16 mouse cellular contexts compared by ENCODE assay signal in the genomic region with DNA sequence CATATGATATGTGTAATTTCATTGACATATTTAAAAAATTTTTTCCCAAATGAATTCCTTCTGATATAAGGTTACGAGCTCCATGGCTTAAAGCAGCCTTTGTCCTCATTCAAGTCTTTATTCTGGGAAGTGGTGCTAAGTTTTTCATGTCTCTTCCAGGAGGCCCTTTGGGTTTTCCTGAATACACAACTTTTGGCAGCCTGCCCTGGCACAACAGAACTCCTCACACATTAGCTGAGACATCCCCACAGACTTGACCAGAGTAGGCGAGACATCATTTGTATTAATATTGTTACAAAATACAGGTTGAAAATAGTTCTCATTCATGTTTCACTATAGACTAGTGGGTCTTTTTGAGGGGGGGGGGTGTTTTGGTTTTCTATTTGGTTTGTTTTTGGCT.
A peak's percentile ranks its signal among the peaks of the same experiment; 100 is the strongest.
DNase-seq lines count a peak whose midpoint lies in the region; ATAC-seq lines count a peak whose summit lies in the region.
"Had no signal": no experiment of that assay in that cellular context is flagged by ENCODE, and none has a peak within 500 bp of the region (broad histone marks: within the 10 kb centered on the region; RNA-seq: fewer than 3 reads in every experiment).

No protein-coding gene starts in this region.

- H3K4me2 ChIP-seq in embryonic facial prominence, embryonic 14.5 days (ENCODE audit: low read depth, low read length) = no peak overlapping the region
- H3K4me2 ChIP-seq: forebrain, embryonic 15.5 days; intestine, embryonic 15.5 days; midbrain, embryonic 13.5 days had no signal

- no peaks in the 10 kb centered on the region for H3K9me3 ChIP-seq in embryonic facial prominence, embryonic 14.5 days (ENCODE audit: control insufficient read depth, low read length)
- H3K9me3 ChIP-seq in embryonic facial prominence, embryonic 10.5 days = no peaks in the 10 kb centered on the region
- H3K9me3 ChIP-seq: forebrain, embryonic 15.5 days; hindbrain, embryonic 10.5 days; intestine, embryonic 15.5 days; midbrain, embryonic 13.5 days had no signal

- 0 out of 2 replicates have a peak, but pooled peaks cover 3% of the 10 kb centered on the region for H3K27me3 ChIP-seq in embryonic facial prominence, embryonic 14.5 days (replicated peaks; ENCODE audit: control insufficient read depth, insufficient read depth, low read length)
- 0 out of 2 replicates have a peak, but pooled peaks cover 3% of the 10 kb centered on the region for H3K27me3 ChIP-seq in embryonic facial prominence, embryonic 10.5 days (replicated peaks; ENCODE audit: low read depth, poor library complexity, severe bottlenecking)
- H3K27me3 ChIP-seq: forebrain, embryonic 15.5 days; intestine, embryonic 15.5 days; midbrain, embryonic 13.5 days had no signal

- H3K36me3 ChIP-seq in embryonic facial prominence, embryonic 14.5 days (ENCODE audit: control insufficient read depth, insufficient read depth, low read length) = no peaks in the 10 kb centered on the region
- H3K36me3 ChIP-seq in embryonic facial prominence, embryonic 10.5 days (replicated peaks) = no peaks in the 10 kb centered on the region
- H3K36me3 ChIP-seq: forebrain, embryonic 15.5 days; hindbrain, embryonic 10.5 days; intestine, embryonic 15.5 days; midbrain, embryonic 13.5 days had no signal

- H3K27ac ChIP-seq in embryonic facial prominence, embryonic 14.5 days (replicated peaks; ENCODE audit: low read depth, low read length) = no peak overlapping the region
- no peak overlapping the region for H3K27ac ChIP-seq in embryonic facial prominence, embryonic 10.5 days (replicated peaks)
- H3K27ac ChIP-seq: forebrain, embryonic 15.5 days; hindbrain, embryonic 10.5 days; intestine, embryonic 15.5 days; midbrain, embryonic 13.5 days had no signal

- no peak overlapping the region for H3K9ac ChIP-seq in embryonic facial prominence, embryonic 14.5 days (ENCODE audit: low read depth, low read length)
- H3K9ac ChIP-seq: forebrain, embryonic 15.5 days; intestine, embryonic 15.5 days; liver, postnatal 0 days; midbrain, embryonic 13.5 days had no signal

- peak; percentile 41 for DNase-seq in embryonic facial prominence, embryonic 14.5 days (ENCODE audit: low spot score)
- DNase-seq in embryonic facial prominence, embryonic 10.5 days (ENCODE audit: low spot score) = no peak
- DNase-seq in lung, postnatal 36 days = peak; percentile 2
- DNase-seq in lung, postnatal 10 days = no peak
- DNase-seq in gastrocnemius, postnatal 25 days = peak; percentile 33
- no peak for DNase-seq in urinary bladder, postnatal 4 days (ENCODE audit: low spot score in 2 of 2)
- no peak for DNase-seq in cerebellum, adult 9-10 months
- DNase-seq: cerebellum, adult 18-20 months; layer of hippocampus, adult 9-11 months; liver, postnatal 0 days; thymus, postnatal 4 days had no signal

- no peak for ATAC-seq in embryonic facial prominence, embryonic 14.5 days (ENCODE audit: low read depth)
- ATAC-seq: forebrain, embryonic 15.5 days; intestine, embryonic 15.5 days; liver, postnatal 0 days; midbrain, embryonic 13.5 days had no signal

- peaks cover 11% of the 10 kb centered on the region for H3K4me1 ChIP-seq in embryonic facial prominence, embryonic 14.5 days (ENCODE audit: control insufficient read depth, insufficient read depth, low read length)
- 0 out of 2 replicates have a peak, but pooled peaks cover 2% of the 10 kb centered on the region for H3K4me1 ChIP-seq in embryonic facial prominence, embryonic 10.5 days
- H3K4me1 ChIP-seq: forebrain, embryonic 15.5 days; hindbrain, embryonic 10.5 days; intestine, embryonic 15.5 days; midbrain, embryonic 13.5 days had no signal

- no peak overlapping the region for H3K4me3 ChIP-seq in embryonic facial prominence, embryonic 14.5 days (ENCODE audit: low read depth, low read length)
- no peak overlapping the region for H3K4me3 ChIP-seq in embryonic facial prominence, embryonic 10.5 days
- H3K4me3 ChIP-seq: forebrain, embryonic 15.5 days; hindbrain, embryonic 10.5 days; intestine, embryonic 15.5 days; midbrain, embryonic 13.5 days; myocyte had no signal

- 64% methylated on average over 2 of the region's 2 CpGs for WGBS in embryonic facial prominence, embryonic 14.5 days
- 91% methylated on average over 2 of the region's 2 CpGs for WGBS in embryonic facial prominence, embryonic 10.5 days

Comparison
In these comparisons a context has a peak if more than half of its experiments do, and no peak if none do; other contexts are left out.
1. DNase-seq: peak in embryonic facial prominence, embryonic 14.5 days (single experiment), lung, postnatal 36 days (single experiment) and gastrocnemius, postnatal 25 days (single experiment); none in embryonic facial prominence, embryonic 10.5 days (single experiment), lung, postnatal 10 days (single experiment), urinary bladder, postnatal 4 days (0 of 2) and cerebellum, adult 9-10 months (single experiment).